ENCODE assay signal across 22 mouse cellular contexts in genomic region chr17:51552277-51553015, GRCm38 (mm10).
"Had no signal": no experiment of that assay in that cellular context is flagged by ENCODE, and none has a peak within 500 bp of the region (broad histone marks: within the 10 kb centered on the region; RNA-seq: fewer than 3 reads in every experiment).

No protein-coding gene starts in this region.

- H3K4me3 ChIP-seq: left cerebral cortex, adult 2 months; limb, embryonic 12.5 days; limb, embryonic 15.5 days; midbrain, embryonic 10.5 days; midbrain, embryonic 13.5 days; myocyte; neural tube, embryonic 13.5 days had no signal

- H3K4me1 ChIP-seq: limb, embryonic 15.5 days; midbrain, embryonic 10.5 days; midbrain, embryonic 13.5 days; neural tube, embryonic 13.5 days had no signal

- DNase-seq: kidney, adult 2 months; kidney, postnatal 25 days; layer of hippocampus, postnatal 36 days; left cerebral cortex, postnatal 4 days; lung, adult 2 months; lung, postnatal 14 days; lung, postnatal 4 days; right cerebral cortex, postnatal 4 days; thymus, adult 2 months; thymus, postnatal 14 days; thymus, postnatal 4 days had no signal

- H3K4me2 ChIP-seq: limb, embryonic 12.5 days; limb, embryonic 15.5 days; midbrain, embryonic 13.5 days; neural tube, embryonic 13.5 days had no signal

- H3K9ac ChIP-seq: limb, embryonic 12.5 days; limb, embryonic 15.5 days; midbrain, embryonic 13.5 days; neural tube, embryonic 13.5 days had no signal

- H3K9me3 ChIP-seq: limb, embryonic 12.5 days; limb, embryonic 15.5 days; midbrain, embryonic 10.5 days; midbrain, embryonic 13.5 days; neural tube, embryonic 13.5 days had no signal

- H3K36me3 ChIP-seq: limb, embryonic 12.5 days; limb, embryonic 15.5 days; midbrain, embryonic 10.5 days; midbrain, embryonic 13.5 days; neural tube, embryonic 13.5 days had no signal

- H3K27ac ChIP-seq: kidney, postnatal 0 days; left cerebral cortex, adult 2 months; limb, embryonic 12.5 days; limb, embryonic 15.5 days; midbrain, embryonic 10.5 days; midbrain, embryonic 13.5 days; neural tube, embryonic 13.5 days; stomach, postnatal 0 days had no signal

- H3K27me3 ChIP-seq: limb, embryonic 12.5 days; limb, embryonic 15.5 days; midbrain, embryonic 13.5 days; neural tube, embryonic 13.5 days had no signal

- ATAC-seq: intestine, postnatal 0 days; midbrain, embryonic 13.5 days; midbrain, embryonic 16.5 days had no signal
